Mouse (Mus musculus) ES-Bruce4 (cell line): Measurements from ENCODE around the gene Pdik1l. TPM values are rescaled to one million over a fixed set of nuclear protein-coding genes. Genes with fewer than 3 reads are reported as not detected.
A peak's percentile ranks its signal among the peaks of the same experiment; 100 is the strongest.

Source experiments
- H3K27ac ChIP-seq: 2 replicates; pipeline ENCODE4 v1.5.1; 2012; ENCODE audit warnings: low read length, inconsistent platforms; ENCODE audit not compliant: insufficient read depth
- H3K27me3 ChIP-seq: 2 replicates; pipeline ENCODE4 v1.6.1; 2012; ENCODE audit warnings: mild to moderate bottlenecking, low read length, inconsistent platforms; ENCODE audit not compliant: control insufficient read depth, poor library complexity, insufficient read depth, severe bottlenecking
- H3K36me3 ChIP-seq: 2 replicates; pipeline ENCODE4 v1.6.1; 2012; ENCODE audit warnings: inconsistent platforms, mild to moderate bottlenecking, low read length, moderate library complexity; ENCODE audit not compliant: control insufficient read depth, poor library complexity, insufficient read depth, severe bottlenecking
- H3K4me1 ChIP-seq: one replicate; pipeline ENCODE4 v1.8.1; 2011; ENCODE audit warnings: low read length; ENCODE audit not compliant: control insufficient read depth, insufficient read depth
- H3K4me3 ChIP-seq: 2 replicates; pipeline ENCODE4 v1.5.1; 2011; ENCODE audit warnings: low read depth, mild to moderate bottlenecking, low read length
- H3K9ac ChIP-seq: 2 replicates; pipeline ENCODE4 v1.6.1; 2012; ENCODE audit warnings: low read depth, mild to moderate bottlenecking, inconsistent platforms; ENCODE audit not compliant: poor library complexity, severe bottlenecking
- H3K9me3 ChIP-seq: replicated peaks from 2 replicates; pipeline ENCODE4 v1.6.1; 2012; ENCODE audit warnings: mild to moderate bottlenecking, low read length, inconsistent platforms; ENCODE audit not compliant: control insufficient read depth, poor library complexity, insufficient read depth, severe bottlenecking
- CTCF ChIP-seq: IDR thresholded peaks from one replicate; pipeline ENCODE4 v1.8.1; 2011; ENCODE audit warnings: low read depth, low read length
- EP300 ChIP-seq: IDR thresholded peaks from 2 replicates; pipeline ENCODE4 v1.6.1; 2011; ENCODE audit warnings: low read depth, low read length; ENCODE audit not compliant: insufficient read depth
- POLR2A ChIP-seq: IDR thresholded peaks from one replicate; pipeline ENCODE4 v1.8.1; 2011; ENCODE audit warnings: low read length; ENCODE audit not compliant: insufficient read depth
- polyA plus RNA-seq: library from polyadenylated mRNA; stranded (reverse); fragments of >200 nt; gene quantifications from 2 replicates; pipeline ENCODE4 v1.2.4, GENCODE M21; 2011; ENCODE audit warnings: low read depth; ENCODE audit not compliant: missing spikeins, insufficient read depth, insufficient read length

Gene Pdik1l
- polyA plus RNA-seq, 1 experiment = 14.1 TPM

DNA sequence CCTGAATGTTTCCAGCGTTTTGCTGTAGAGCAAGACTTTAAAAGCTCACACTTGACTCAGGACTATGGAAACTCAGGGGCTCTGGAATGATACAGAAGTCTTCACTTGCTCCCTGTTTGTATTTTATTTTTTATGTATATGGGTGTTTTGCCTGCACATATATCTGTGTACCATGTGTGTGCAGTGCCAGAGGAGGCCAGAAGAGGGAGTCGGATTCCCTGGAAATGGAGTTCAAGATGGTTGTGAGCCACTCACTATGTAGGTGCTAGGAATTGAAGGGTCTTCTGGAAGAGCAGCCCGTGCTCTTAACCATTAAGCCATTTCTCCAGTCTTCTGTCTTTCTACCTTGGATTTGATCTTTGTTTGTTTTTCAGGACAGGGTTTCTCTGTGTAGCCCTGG, 33.8 kb upstream of the Pdik1l start:
- Histone ChIP-seq H3K9ac (no peak overlapping the region), H3K9me3 (no peaks in the 10 kb centered on the region), H3K4me3 (no peak overlapping the region), H3K36me3 (no peaks in the 10 kb centered on the region), H3K27me3 (no peaks in the 10 kb centered on the region), H3K4me1 (no peaks in the 10 kb centered on the region), H3K27ac (no peak overlapping the region)
- TF ChIP-seq EP300 (no peak), CTCF (peak; percentile 45)

DNA sequence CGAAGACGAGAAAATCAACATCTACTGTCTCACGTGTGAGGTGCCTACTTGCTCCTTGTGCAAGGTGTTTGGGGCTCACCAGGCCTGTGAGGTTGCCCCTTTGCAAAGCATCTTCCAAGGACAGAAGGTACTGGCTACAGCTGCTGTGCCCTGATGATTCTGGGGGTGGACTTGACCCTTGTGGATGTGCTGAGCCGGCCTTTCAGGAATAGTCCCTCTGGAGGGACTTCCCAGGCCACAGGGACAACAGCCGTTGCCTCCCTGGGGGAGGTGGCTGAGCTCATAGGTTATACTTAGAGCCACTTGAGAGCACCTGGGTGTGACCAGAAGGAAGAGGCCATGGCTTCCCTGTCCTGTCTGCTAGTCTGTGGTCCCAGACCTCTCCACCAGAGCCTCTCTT, 32.0 kb upstream of the Pdik1l start:
- Histone ChIP-seq H3K9ac (no peak overlapping the region), H3K4me1 (peaks cover 6% of the 10 kb centered on the region), H3K27me3 (no peaks in the 10 kb centered on the region), H3K4me3 (no peak overlapping the region), H3K9me3 (no peaks in the 10 kb centered on the region), H3K36me3 (no peaks in the 10 kb centered on the region), H3K27ac (no peak overlapping the region)
- TF ChIP-seq EP300 = no peak
- no peak for TF ChIP-seq POLR2A
- no peak for TF ChIP-seq CTCF

DNA sequence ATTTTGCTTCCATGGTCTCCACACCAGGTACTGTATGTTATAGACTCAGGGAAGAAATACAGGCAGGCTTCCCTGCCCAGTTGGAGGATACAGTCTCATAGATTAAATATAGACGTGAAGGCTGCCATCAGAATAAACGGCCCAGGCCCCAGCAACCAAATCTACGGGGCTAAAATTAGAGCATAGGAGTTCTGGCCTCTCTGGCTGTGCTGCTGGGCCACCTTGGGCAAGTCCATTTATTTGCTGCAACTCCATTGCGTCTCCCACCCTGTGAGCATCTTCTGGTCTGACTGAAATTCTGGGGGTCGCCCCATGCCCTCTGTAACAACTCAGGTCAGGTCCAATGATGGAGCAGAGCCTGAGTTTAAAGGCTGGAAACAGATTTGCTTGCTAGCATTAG, 31.4 kb upstream of the Pdik1l start:
- Histone ChIP-seq H3K27ac (no peak overlapping the region), H3K36me3 (no peaks in the 10 kb centered on the region), H3K9ac (no peak overlapping the region), H3K4me1 (peaks cover 6% of the 10 kb centered on the region), H3K4me3 (no peak overlapping the region), H3K9me3 (no peaks in the 10 kb centered on the region), H3K27me3 (no peaks in the 10 kb centered on the region)
- TF ChIP-seq EP300 (no peak), POLR2A (no peak)

DNA sequence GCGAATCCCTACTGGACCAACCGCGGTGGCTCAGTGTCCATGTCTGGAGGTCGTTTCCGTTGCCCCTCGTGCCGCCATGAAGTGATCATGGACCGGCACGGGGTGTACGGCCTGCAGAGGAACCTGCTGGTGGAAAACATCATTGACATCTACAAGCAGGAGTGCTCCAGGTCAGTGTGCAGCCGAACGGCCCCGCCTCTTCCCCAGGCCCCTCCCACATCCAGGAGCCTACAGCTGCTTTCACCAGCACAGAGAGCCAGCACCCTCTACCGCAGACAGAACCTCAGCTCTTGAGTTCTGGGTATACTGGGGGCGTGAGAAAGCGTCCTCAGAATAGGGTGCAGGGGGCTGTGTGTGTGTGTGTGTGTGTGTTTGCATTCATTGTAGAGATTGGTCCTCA, 28.7 kb upstream of the Pdik1l start:
- Histone ChIP-seq H3K27ac (no peak overlapping the region), H3K27me3 (no peaks in the 10 kb centered on the region), H3K4me1 (peaks cover 6% of the 10 kb centered on the region), H3K9ac (no peak overlapping the region), H3K4me3 (peak overlapping the region; percentile 19), H3K9me3 (no peaks in the 10 kb centered on the region), H3K36me3 (no peaks in the 10 kb centered on the region)
- no peak for TF ChIP-seq EP300
- peak; percentile 20 for TF ChIP-seq CTCF

DNA sequence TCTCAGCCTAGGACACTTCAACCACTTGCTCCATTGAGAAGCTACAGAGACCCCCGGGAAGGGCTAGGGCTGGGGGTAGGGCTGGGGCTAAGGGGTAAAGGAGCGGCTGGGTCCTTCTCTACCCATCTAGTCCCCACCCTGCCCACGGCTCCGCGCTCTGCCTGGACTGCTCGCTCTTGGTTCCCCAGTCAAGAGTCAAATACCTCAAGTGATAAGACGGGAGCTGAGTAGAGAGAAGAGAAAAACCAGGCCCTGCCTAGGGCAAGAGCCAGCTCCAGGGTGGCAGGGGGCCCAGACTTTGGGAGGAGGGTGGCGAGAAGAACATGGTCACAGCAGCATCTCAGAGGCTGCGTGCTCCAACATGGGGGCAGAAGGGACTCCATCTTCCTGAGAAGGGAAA, 27.8 kb upstream of the Pdik1l start:
- H3K4me3 ChIP-seq = peak overlapping the region; percentile 28
- no peaks in the 10 kb centered on the region for H3K9me3 ChIP-seq
- TF ChIP-seq CTCF = no peak
- TF ChIP-seq EP300 = no peak
- no peak for TF ChIP-seq POLR2A
- peak overlapping the region; percentile 40; the same call in 1 of the 2 replicates for H3K9ac ChIP-seq
- H3K4me1 ChIP-seq = peaks cover 6% of the 10 kb centered on the region
- H3K27me3 ChIP-seq = no peaks in the 10 kb centered on the region
- no peaks in the 10 kb centered on the region for H3K36me3 ChIP-seq
- H3K27ac ChIP-seq = no peak overlapping the region

DNA sequence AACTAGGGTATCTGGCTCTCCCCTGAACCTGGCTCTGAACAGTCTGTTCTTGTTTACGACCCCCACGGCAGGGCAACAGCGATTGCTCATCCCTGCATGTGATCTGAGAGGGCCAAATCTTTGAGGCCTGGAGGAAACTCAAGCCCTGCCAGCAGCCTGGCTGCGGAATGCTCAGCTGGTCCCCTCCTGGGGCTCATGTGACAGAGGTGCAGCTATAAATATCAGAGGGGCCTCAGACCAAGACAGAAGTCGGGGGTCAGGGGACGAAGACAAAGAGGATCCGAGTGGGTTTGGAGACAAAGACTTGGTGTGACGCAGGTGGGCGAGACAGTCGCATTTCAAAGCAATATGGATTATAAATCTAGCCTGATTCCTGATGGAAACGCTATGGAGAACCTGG, 27.2 kb upstream of the Pdik1l start, which contains the start of gene Trim63:
TSS of gene Trim63 (plus strand) at position 245 of the 400 bp plus-strand sequence.
- H3K4me1 ChIP-seq = peaks cover 6% of the 10 kb centered on the region
- no peaks in the 10 kb centered on the region for H3K9me3 ChIP-seq
- H3K27me3 ChIP-seq = no peaks in the 10 kb centered on the region
- peak within 1 kb of the TSS; percentile 14 for H3K27ac ChIP-seq
- peak within 1 kb of the TSS; percentile 40; the same call in 1 of the 2 replicates for H3K9ac ChIP-seq
- no peaks in the 10 kb centered on the region for H3K36me3 ChIP-seq
- peak within 1 kb of the TSS; percentile 41 for H3K4me3 ChIP-seq
- TF ChIP-seq POLR2A (no peak), CTCF (no peak)
